Mouse (Mus musculus): Measurements from ENCODE around the gene Jade1. TPM values are rescaled to one million over a fixed set of nuclear protein-coding genes. Genes with fewer than 3 reads are reported as not detected.

Gene Jade1
- total RNA-seq, 2 experiments from 2014 or later, result 40.5 to 40.7 TPM

GRCm38 (mm10) chr3:41575971-41576370 is 20.4 kb downstream of the Jade1 start:
- no peak for DNase-seq (ENCODE audit: low spot score in 2 of 2)

- no peak for DNase-seq (ENCODE audit: low spot score in 2 of 2)
These were observed 21.7 kb downstream of the Jade1 start for GRCm38 (mm10) chr3:41577240-41577639.

- no peak for DNase-seq (ENCODE audit: low spot score in 2 of 2)
These were observed 24.3 kb downstream of the Jade1 start for GRCm38 (mm10) chr3:41579873-41580272.

- DNase-seq (ENCODE audit: low spot score in 2 of 2), result peak; percentile 48 to 84
These were observed 25.1 kb downstream of the Jade1 start for GRCm38 (mm10) chr3:41580401-41581323.

- peak in 1 of 2 experiments; percentile 35 for DNase-seq (ENCODE audit: low spot score in 2 of 2)
These were observed 25.9 kb downstream of the Jade1 start for GRCm38 (mm10) chr3:41581436-41581835.

GRCm38 (mm10) chr3:41582256-41582655 is 26.7 kb downstream of the Jade1 start:
- no peak for DNase-seq (ENCODE audit: low spot score in 2 of 2)

GRCm38 (mm10) chr3:41583092-41583491 is 27.6 kb downstream of the Jade1 start:
- no peak for DNase-seq (ENCODE audit: low spot score in 2 of 2)

GRCm38 (mm10) chr3:41583621-41584020 is 28.1 kb downstream of the Jade1 start:
- DNase-seq (ENCODE audit: low spot score in 2 of 2), result no peak

GRCm38 (mm10) chr3:41585548-41585947 is 30.0 kb downstream of the Jade1 start:
- no peak for DNase-seq (ENCODE audit: low spot score in 2 of 2)

GRCm38 (mm10) chr3:41586330-41586729 is 30.8 kb downstream of the Jade1 start:
- DNase-seq (ENCODE audit: low spot score in 2 of 2), result no peak

GRCm38 (mm10) chr3:41586917-41587316 is 31.4 kb downstream of the Jade1 start:
- DNase-seq (ENCODE audit: low spot score in 2 of 2), result no peak

- no peak for DNase-seq (ENCODE audit: low spot score in 2 of 2)
These were observed 32.1 kb downstream of the Jade1 start for GRCm38 (mm10) chr3:41587588-41587987.

- no peak for DNase-seq (ENCODE audit: low spot score in 2 of 2)
These were observed 33.0 kb downstream of the Jade1 start for GRCm38 (mm10) chr3:41588495-41588894.

GRCm38 (mm10) chr3:41589246-41589914 is 33.8 kb downstream of the Jade1 start:
- DNase-seq (ENCODE audit: low spot score in 2 of 2), result no peak

- DNase-seq (ENCODE audit: low spot score in 2 of 2), result no peak
These were observed 34.5 kb downstream of the Jade1 start for GRCm38 (mm10) chr3:41589988-41590387.

- peak in 1 of 2 experiments; percentile 32 for DNase-seq (ENCODE audit: low spot score in 2 of 2)
These were observed 35.4 kb downstream of the Jade1 start for GRCm38 (mm10) chr3:41590695-41591559.

- no peak for DNase-seq (ENCODE audit: low spot score in 2 of 2)
These were observed 36.2 kb downstream of the Jade1 start for GRCm38 (mm10) chr3:41591651-41592170.

GRCm38 (mm10) chr3:41592805-41593204 is 37.3 kb downstream of the Jade1 start:
- peak in 1 of 2 experiments; percentile 47 for DNase-seq (ENCODE audit: low spot score in 2 of 2)

GRCm38 (mm10) chr3:41594097-41594879 is 38.8 kb downstream of the Jade1 start:
- DNase-seq (ENCODE audit: low spot score in 2 of 2), result no peak

GRCm38 (mm10) chr3:41595010-41595409 is 39.5 kb downstream of the Jade1 start:
- no peak for DNase-seq (ENCODE audit: low spot score in 2 of 2)

Measured in layer of hippocampus, adult 18-20 months (tissue).